Mouse (Mus musculus) hindbrain, embryonic 11.5 days (tissue): ENCODE measurements at regions not wholly inside any gene's neighbourhood (a gene's known extent, or its start where the extent isn't known, plus 50 kb on each side); places are given as distances from the start of the nearest gene placed in this dataset.

ENCODE experiments used
- ATAC-seq: fragments of 200-750 bp; cut with Nextera tagmentation; 2 replicates; pipeline ENCODE4 v1.8.0; 2017; ENCODE audit warnings: mild to moderate bottlenecking, moderate TSS enrichment, moderate library complexity; ENCODE audit not compliant: low FRiP score
- DNase-seq: peaks from one replicate; pipeline ENCODE4 v3.0.0-alpha.2; 2015; ENCODE audit warnings: low spot score
- H3K27ac ChIP-seq: fragments of 300-500 bp; sonication (generic); 2 replicates; pipeline ENCODE4 v1.5.1; 2014; ENCODE audit warnings: mild to moderate bottlenecking, low read depth, low read length
- H3K27me3 ChIP-seq: fragments of 300-500 bp; sonication (generic); 2 replicates; pipeline ENCODE4 v1.6.1; 2014; ENCODE audit warnings: mild to moderate bottlenecking, low read length, moderate library complexity, mixed read lengths; ENCODE audit not compliant: control insufficient read depth, insufficient read depth
- H3K36me3 ChIP-seq: fragments of 300-500 bp; sonication (generic); 2 replicates; pipeline ENCODE4 v1.6.1; 2014; ENCODE audit warnings: mild to moderate bottlenecking, low read length, moderate library complexity, mixed read lengths; ENCODE audit not compliant: control insufficient read depth, insufficient read depth
- H3K4me1 ChIP-seq: fragments of 300-500 bp; sonication (generic); replicated peaks from 2 replicates; pipeline ENCODE4 v1.6.1; 2014; ENCODE audit warnings: low read length, mixed read lengths; ENCODE audit not compliant: control insufficient read depth, insufficient read depth
- H3K4me2 ChIP-seq: fragments of 300-500 bp; sonication (generic); replicated peaks from 2 replicates; pipeline ENCODE4 v1.6.1; 2014; ENCODE audit warnings: mild to moderate bottlenecking, low read depth, low read length
- H3K4me3 ChIP-seq: fragments of 300-500 bp; sonication (generic); 2 replicates; pipeline ENCODE4 v1.5.1; 2014; ENCODE audit warnings: low read depth, low read length
- H3K9ac ChIP-seq: fragments of 300-500 bp; sonication (generic); 2 replicates; pipeline ENCODE4 v1.6.1; 2014; ENCODE audit warnings: low read depth, low read length
- H3K9me3 ChIP-seq: fragments of 300-500 bp; sonication (generic); 2 replicates; pipeline ENCODE4 v1.6.1; 2016; ENCODE audit warnings: low read length; ENCODE audit not compliant: control insufficient read depth
- WGBS: fragments of 180-500 bp; shearing (Covaris S2); extraction: QIAGEN DNeasy Blood & Tissue Kit; methylation state at CpG from one replicate; pipeline ENCODE4 v1.1.7; 2014; 5-methylcytosine and 5-hydroxymethylcytosine counted together

GRCm38 (mm10) chr4:22301148-22301942 is 56.0 kb upstream of the Fbxl4 start:
- H3K9ac ChIP-seq: no peak overlapping the region
- no peaks in the 10 kb centered on the region for H3K4me1 ChIP-seq
- 0 out of 2 replicates have a peak, but pooled peaks cover 3% of the 10 kb centered on the region for H3K9me3 ChIP-seq
- no peak overlapping the region for H3K4me3 ChIP-seq
- no peaks in the 10 kb centered on the region for H3K27me3 ChIP-seq
- no peaks in the 10 kb centered on the region for H3K36me3 ChIP-seq
- ATAC-seq: peak; percentile 87
- H3K4me2 ChIP-seq: no peak overlapping the region
- WGBS: 65% methylated on average over 9 of the region's 9 CpGs
- peak; percentile 27 for DNase-seq
- no peak overlapping the region for H3K27ac ChIP-seq

GRCm38 (mm10) chr4:22301943-22302215 is 55.5 kb upstream of the Fbxl4 start:
- Histone ChIP-seq H3K27ac (no peak overlapping the region), H3K4me3 (no peak overlapping the region), H3K4me2 (no peak overlapping the region), H3K4me1 (no peaks in the 10 kb centered on the region), H3K36me3 (no peaks in the 10 kb centered on the region), H3K27me3 (no peaks in the 10 kb centered on the region), H3K9ac (no peak overlapping the region), H3K9me3 (0 out of 2 replicates have a peak, but pooled peaks cover 3% of the 10 kb centered on the region)
- peak; percentile 10 for DNase-seq
- peak; percentile 59 for ATAC-seq
- WGBS: 46% methylated on average over 4 of the region's 4 CpGs

- Histone ChIP-seq H3K4me3 (no peak overlapping the region), H3K27ac (no peak overlapping the region), H3K4me1 (no peaks in the 10 kb centered on the region), H3K4me2 (no peak overlapping the region), H3K9ac (no peak overlapping the region), H3K9me3 (0 out of 2 replicates have a peak, but pooled peaks cover 3% of the 10 kb centered on the region), H3K27me3 (no peaks in the 10 kb centered on the region), H3K36me3 (no peaks in the 10 kb centered on the region)
- ATAC-seq (no peak), DNase-seq (no peak)
- 88% methylated on average over 1 of the region's 1 CpGs for WGBS
Measured at GRCm38 (mm10) chr4:22302262-22302661, 55.1 kb upstream of the Fbxl4 start.
